Mouse (Mus musculus): Measurements from ENCODE around the gene Gnl3l.

Gene Gnl3l

GRCm38 (mm10) chrX:151016938-151017877, at the start of gene Gnl3l:
Gene Gnl3l, minus strand, starts transcription at chrX:151017322.
- in situ Hi-C loops (cut with MboI; ENCODE audit: unreplicated experiment in 2 of 2): loop anchor here in 1 of 2 experiments (5.0 kb wide), 1 partner anchor 80 kb away; the partner anchor contains the start of gene Tsr2

DNA sequence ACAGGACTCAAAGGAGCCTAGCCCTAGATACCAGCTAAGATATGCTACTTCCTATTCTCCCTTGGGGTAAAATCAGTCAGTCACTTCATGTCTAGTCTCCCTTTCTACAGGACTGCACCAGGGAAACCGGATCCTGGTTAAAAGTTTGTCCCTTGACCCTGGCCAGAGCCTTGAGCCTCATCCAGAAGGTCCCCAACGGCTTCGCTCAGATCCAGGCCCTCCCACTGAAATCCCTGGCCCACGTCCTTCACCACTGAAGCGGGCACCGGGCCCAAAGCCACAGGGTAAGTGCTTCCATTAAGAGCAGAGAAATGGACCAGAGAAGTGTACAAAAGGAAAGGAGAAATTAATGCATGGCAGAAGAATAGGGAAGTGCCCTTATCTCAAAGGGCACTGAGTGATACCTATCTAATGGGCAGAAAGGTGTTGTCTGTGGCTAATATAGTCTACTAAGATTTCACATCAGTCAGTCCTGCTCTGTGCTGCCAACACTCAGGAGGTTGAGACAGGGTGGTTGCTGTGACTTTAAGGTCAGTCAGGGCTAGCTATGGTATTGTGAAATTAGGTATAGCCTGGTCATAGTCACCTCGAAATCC, 49.0 kb upstream of the Gnl3l start:
- in situ Hi-C loops (cut with MboI; ENCODE audit: unreplicated experiment in 2 of 2): no loop called here

- in situ Hi-C loops (cut with MboI; ENCODE audit: unreplicated experiment in 2 of 2): no loop called here
These were observed 44.6 kb upstream of the Gnl3l start for GRCm38 (mm10) chrX:151061615-151062299.

- in situ Hi-C loops (cut with MboI; ENCODE audit: unreplicated experiment in 2 of 2): no loop called here
These were observed 42.2 kb upstream of the Gnl3l start for GRCm38 (mm10) chrX:151059346-151059745.

DNA sequence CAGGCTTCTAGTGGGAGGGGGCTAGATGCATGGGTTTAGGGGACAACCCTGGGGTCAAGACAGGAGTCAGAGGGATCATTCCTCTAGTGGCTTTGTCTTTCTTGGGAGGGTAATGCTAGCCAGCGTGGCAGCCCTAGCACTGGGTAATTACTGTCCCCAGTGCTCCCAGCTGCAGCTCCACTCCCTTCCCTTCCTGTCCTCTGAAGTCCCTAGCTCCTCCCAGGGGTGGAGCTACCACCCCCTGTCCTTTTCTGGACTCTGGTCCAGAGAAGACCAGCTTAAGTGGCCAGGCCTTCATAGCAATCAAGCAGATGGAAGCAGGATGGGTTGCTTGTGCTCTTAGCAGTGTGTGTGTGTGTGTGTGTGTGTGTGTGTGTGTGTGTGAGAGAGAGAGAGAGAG, 38.4 kb upstream of the Gnl3l start:
- in situ Hi-C loops (cut with MboI; ENCODE audit: unreplicated experiment in 2 of 2): no loop called here

DNA sequence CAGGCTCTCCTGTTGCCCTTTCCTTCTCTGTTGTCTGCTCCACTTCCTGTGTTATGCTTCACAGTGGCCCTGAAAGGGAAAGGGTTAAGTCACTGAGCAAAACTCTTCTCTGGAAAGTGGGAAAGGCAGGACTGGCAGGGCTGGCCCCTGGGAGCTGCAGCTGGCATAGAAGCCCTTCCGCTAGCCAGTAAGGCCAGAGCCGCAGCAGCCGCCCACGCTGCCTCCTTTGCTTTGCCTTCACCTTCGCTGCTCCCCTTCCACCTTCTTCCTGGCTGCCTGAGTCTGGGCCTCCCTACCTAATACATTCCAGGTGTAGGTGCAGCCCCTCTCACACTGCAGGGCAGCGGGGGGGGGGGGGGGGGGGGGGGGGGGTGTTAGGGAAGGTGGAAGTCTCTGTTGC, 37.4 kb upstream of the Gnl3l start:
- in situ Hi-C loops (cut with MboI; ENCODE audit: unreplicated experiment in 2 of 2): no loop called here

DNA sequence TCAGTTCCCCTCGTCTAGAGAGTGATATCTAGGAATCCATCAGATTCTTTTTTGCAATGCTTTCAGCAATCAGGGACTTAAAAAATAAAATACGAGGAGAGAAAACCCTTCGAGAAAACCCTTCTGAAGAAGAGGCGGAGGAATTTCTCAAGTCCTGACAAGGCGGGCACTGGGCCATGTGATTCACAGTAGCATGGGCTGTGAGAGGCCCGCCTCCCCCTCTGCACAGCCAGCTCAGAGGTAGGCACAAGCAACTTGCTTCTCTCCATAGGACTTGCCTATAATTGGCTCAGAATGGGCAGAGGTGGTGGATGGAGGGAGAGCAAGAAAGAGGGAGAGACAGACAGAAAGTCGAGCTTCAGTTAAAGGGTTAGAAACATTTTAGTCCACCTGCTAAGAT, 33.2 kb upstream of the Gnl3l start:
- in situ Hi-C loops (cut with MboI; ENCODE audit: unreplicated experiment in 2 of 2): no loop called here

GRCm38 (mm10) chrX:151049661-151050215, 32.6 kb upstream of the Gnl3l start:
- in situ Hi-C loops (cut with MboI; ENCODE audit: unreplicated experiment in 2 of 2): no loop called here

- in situ Hi-C loops (cut with MboI; ENCODE audit: unreplicated experiment in 2 of 2): no loop called here
These were observed 30.4 kb upstream of the Gnl3l start for GRCm38 (mm10) chrX:151047431-151048058.

GRCm38 (mm10) chrX:151046777-151047430, 29.8 kb upstream of the Gnl3l start:
- in situ Hi-C loops (cut with MboI; ENCODE audit: unreplicated experiment in 2 of 2): no loop called here

GRCm38 (mm10) chrX:151046321-151046720, 29.2 kb upstream of the Gnl3l start:
- in situ Hi-C loops (cut with MboI; ENCODE audit: unreplicated experiment in 2 of 2): no loop called here

- in situ Hi-C loops (cut with MboI; ENCODE audit: unreplicated experiment in 2 of 2): no loop called here
These were observed 28.7 kb upstream of the Gnl3l start, which contains the start of gene Fgd1 for GRCm38 (mm10) chrX:151045850-151046249. Gene Fgd1, plus strand, starts transcription at chrX:151046150.

- in situ Hi-C loops (cut with MboI; ENCODE audit: unreplicated experiment in 2 of 2): no loop called here
These were observed 24.1 kb upstream of the Gnl3l start for GRCm38 (mm10) chrX:151041223-151041622.

DNA sequence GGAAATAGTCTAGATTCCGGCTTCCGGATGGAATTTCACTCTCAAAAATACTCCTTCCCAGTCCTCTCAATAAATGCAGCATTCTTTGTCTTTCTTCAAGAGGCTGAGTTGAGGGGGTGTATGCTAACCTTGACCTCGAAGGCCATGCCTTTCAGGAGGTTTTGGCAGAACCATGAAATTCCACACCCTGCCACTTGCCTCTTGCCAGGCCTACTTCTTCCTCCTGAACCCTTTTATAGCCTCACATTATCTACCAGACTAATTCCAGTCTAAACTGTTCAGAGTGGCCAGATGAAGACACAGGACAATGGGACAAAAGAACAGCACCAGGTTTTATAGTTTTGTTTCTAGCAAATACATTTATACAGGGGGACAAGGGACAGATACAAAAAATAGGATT, 14.3 kb upstream of the Gnl3l start:
- in situ Hi-C loops (cut with MboI; ENCODE audit: unreplicated experiment in 2 of 2): no loop called here

DNA sequence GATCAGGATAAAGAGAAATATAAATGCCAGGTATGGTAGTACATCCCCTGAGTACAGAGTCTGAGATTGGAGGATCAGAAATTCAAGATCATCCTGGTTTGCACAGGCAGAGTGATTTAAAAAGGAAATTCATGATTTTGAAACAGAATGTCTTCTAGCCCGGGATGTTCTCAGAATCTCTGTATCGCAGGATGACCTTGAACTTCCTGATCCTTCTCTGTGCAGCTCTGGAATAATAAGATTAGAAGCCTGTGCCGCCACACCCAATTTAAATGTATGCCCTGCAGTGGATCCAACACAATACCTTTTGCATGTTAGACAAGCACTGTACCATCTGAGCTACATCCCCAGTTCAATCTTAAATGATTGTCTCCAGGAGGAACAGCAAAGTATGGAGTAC, 1.7 kb upstream of the Gnl3l start:
- in situ Hi-C loops (cut with MboI; ENCODE audit: unreplicated experiment in 2 of 2): loop anchor here in 1 of 2 experiments (5.0 kb wide), 1 partner anchor 79 kb away; the partner anchor contains the start of gene Tsr2

DNA sequence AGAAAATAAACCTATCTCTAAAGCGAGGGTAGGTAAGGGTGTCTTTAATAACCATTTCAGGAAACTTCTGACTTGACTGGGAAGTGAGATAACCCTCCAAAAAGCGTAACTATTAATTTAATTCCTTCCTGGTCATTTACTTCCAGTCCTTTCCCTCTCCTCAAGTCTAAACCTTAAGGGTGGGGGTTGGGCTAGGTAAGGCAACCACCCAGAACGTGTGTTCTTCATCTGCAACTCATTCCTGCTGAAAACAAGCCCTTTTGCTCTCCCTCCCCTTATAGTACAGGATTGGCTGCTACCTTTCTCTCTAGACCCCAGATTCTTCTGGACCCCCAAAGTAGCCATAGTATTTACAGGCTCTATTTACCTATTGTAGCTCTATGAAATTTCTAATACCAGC, 775 bp upstream of the Gnl3l start:
- in situ Hi-C loops (cut with MboI; ENCODE audit: unreplicated experiment in 2 of 2): loop anchor here in 1 of 2 experiments (5.0 kb wide), 1 partner anchor 79 kb away; the partner anchor contains the start of gene Tsr2

DNA sequence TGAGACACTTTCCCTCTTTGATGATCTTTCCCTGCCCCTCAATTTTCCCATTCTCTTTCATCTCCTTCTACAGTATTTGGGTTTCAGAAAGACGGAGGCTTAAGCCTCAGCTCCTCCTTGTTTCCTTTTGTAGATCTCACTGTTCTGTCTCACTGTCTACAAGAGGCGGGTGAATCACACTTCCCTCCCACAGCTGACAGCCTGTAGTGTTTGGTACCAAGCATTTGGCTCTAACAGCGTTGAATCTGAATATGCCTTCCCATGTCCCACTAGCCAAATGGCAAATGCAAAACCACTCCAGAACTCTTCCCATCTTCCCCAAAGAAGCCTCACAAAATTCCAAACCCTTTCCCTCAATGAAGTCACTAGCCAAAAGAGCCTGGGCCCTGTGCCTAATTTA, 20.3 kb downstream of the Gnl3l start:
- in situ Hi-C loops (cut with MboI; ENCODE audit: unreplicated experiment in 2 of 2): loop anchor here (25.0 kb wide), 2 partner anchors 866 to 916 kb away; no protein-coding TSS in a partner anchor

DNA sequence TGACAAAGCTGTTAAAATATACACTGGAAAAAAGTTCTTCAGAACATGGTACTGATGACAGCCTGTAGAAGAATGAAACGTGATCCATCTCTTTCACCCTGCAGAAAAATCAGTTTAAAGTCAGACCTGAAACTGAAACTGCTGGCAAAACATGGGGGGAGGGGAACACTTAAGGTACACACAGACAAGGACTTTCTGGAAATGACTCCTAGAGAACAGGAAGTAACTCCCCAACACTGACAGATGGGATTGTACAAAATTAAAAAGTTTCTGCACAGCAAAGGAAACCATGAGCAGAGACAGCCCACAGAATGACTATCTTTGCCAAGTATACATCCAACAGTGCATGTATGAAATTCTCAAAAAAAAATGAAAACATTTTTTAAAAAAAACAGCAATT, 35.5 kb downstream of the Gnl3l start:
- in situ Hi-C loops (cut with MboI; ENCODE audit: unreplicated experiment in 2 of 2): loop anchor here (25.0 kb wide), 2 partner anchors 881 to 931 kb away; no protein-coding TSS in a partner anchor

DNA sequence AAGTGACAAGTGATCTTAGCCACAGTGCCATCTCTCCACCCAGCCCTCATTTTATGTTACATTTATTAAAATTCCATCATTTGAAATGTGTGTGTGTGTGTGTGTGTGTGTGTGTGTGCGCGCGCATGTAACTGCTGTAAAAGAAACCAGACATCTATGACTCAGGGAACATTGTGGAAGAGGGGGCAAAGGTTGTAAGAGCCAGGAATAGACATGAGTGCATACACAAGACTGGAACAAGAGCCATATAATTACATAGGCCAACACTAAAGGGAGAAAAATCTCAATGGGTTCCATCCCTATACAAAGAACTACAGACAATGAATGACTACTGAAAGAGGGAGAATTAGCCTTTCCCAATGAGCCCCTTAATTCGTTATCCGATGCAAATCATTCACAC, 41.7 kb downstream of the Gnl3l start:
- in situ Hi-C loops (cut with MboI; ENCODE audit: unreplicated experiment in 2 of 2): loop anchor here (25.0 kb wide), 2 partner anchors 887 to 937 kb away; no protein-coding TSS in a partner anchor

Data from v-Abl transformed pro-B cells (cell line).